Mouse (Mus musculus) limb, embryonic 14.5 days (tissue): ENCODE measurements around the gene Snrnp48. TPM values are rescaled to one million over a fixed set of nuclear protein-coding genes. Genes with fewer than 3 reads are reported as not detected.

Source experiments
- ATAC-seq: fragments of 200-750 bp; cut with Nextera tagmentation; 2 replicates; pipeline ENCODE4 v1.8.0; 2017; ENCODE audit warnings: low read depth, moderate number of reproducible peaks, moderate TSS enrichment; ENCODE audit not compliant: low FRiP score
- DNase-seq: peaks from one replicate; pipeline ENCODE4 v3.0.0-alpha.2; 2015; ENCODE audit warnings: low spot score
- H3K27ac ChIP-seq: fragments of 300-500 bp; sonication (generic); replicated peaks from 2 replicates; pipeline ENCODE4 v1.5.1; 2014; ENCODE audit warnings: low read depth, mild to moderate bottlenecking, low read length, moderate library complexity, mixed read lengths
- H3K27me3 ChIP-seq: fragments of 300-500 bp; sonication (generic); 2 replicates; pipeline ENCODE4 v1.6.1; 2014; ENCODE audit warnings: low read length, mixed read lengths; ENCODE audit not compliant: control insufficient read depth, insufficient read depth
- H3K36me3 ChIP-seq: fragments of 300-500 bp; sonication (generic); 2 replicates; pipeline ENCODE4 v1.6.1; 2014; ENCODE audit warnings: mild to moderate bottlenecking, low read length, moderate library complexity, mixed read lengths; ENCODE audit not compliant: control insufficient read depth, insufficient read depth
- H3K4me1 ChIP-seq: fragments of 300-500 bp; sonication (generic); 2 replicates; pipeline ENCODE4 v1.6.1; 2014; ENCODE audit warnings: antibody characterized with exemption, low read length, mixed read lengths; ENCODE audit not compliant: control insufficient read depth, insufficient read depth
- H3K4me2 ChIP-seq: fragments of 300-500 bp; sonication (generic); replicated peaks from 2 replicates; pipeline ENCODE4 v1.6.1; 2014; ENCODE audit warnings: low read depth, mild to moderate bottlenecking, low read length, moderate library complexity; ENCODE audit not compliant: severe bottlenecking
- H3K4me3 ChIP-seq: fragments of 300-500 bp; sonication (generic); replicated peaks from 2 replicates; pipeline ENCODE4 v1.5.1; 2014; ENCODE audit warnings: low read length
- H3K9ac ChIP-seq: fragments of 300-500 bp; sonication (generic); 2 replicates; pipeline ENCODE4 v1.6.1; 2014; ENCODE audit warnings: mild to moderate bottlenecking, low read depth, low read length, moderate library complexity; ENCODE audit not compliant: severe bottlenecking
- H3K9me3 ChIP-seq: fragments of 300-500 bp; sonication (generic); 2 replicates; pipeline ENCODE4 v1.6.1; 2016; ENCODE audit warnings: low read length; ENCODE audit not compliant: control insufficient read depth
- POLR2A ChIP-seq: fragments of 200-500 bp; IDR thresholded peaks from 2 replicates; pipeline ENCODE4 v1.8.0; 2012; ENCODE audit warnings: inconsistent platforms, mild to moderate bottlenecking, moderate library complexity, borderline replicate concordance; ENCODE audit not compliant: insufficient read depth, insufficient read length; ENCODE audit errors: extremely low read depth
- WGBS: fragments of 180-500 bp; shearing (Covaris S2); extraction: QIAGEN DNeasy Blood & Tissue Kit; methylation state at CpG from one replicate; pipeline ENCODE4 v1.1.7; 2014; 5-methylcytosine and 5-hydroxymethylcytosine counted together
- polyA plus RNA-seq, 2 experiments: library from polyadenylated mRNA; depleted of rRNA in 1 of 2; stranded (reverse) in 1 of 2; unstranded in 1 of 2; fragments of >200 nt; fragmentation: Nextera tagmentation in 1 of 2; extraction: Ambion mirVana in 1 of 2; gene quantifications; 2 replicates each; pipeline versions ENCODE4 v1.2.1 to v1.2.3; 2012 to 2014

Snrnp48 gene
- polyA plus RNA-seq, 2 experiments: 30.1 to 54.2 TPM

- H3K4me2 ChIP-seq: no peak overlapping the region
- H3K4me1 ChIP-seq: no peaks in the 10 kb centered on the region
- H3K27me3 ChIP-seq: no peaks in the 10 kb centered on the region
- no peak overlapping the region for H3K4me3 ChIP-seq
- no peaks in the 10 kb centered on the region for H3K9me3 ChIP-seq
- DNase-seq (peak; percentile 48), ATAC-seq (no peak)
- H3K27ac ChIP-seq: no peak overlapping the region
- no peaks in the 10 kb centered on the region for H3K36me3 ChIP-seq
- no peak for TF ChIP-seq POLR2A
- no peak overlapping the region for H3K9ac ChIP-seq
- 73% methylated on average over 9 of the region's 9 CpGs for WGBS
These were observed 49.0 kb downstream of the Snrnp48 start for GRCm38 (mm10) chr13:38253696-38254095.

DNA sequence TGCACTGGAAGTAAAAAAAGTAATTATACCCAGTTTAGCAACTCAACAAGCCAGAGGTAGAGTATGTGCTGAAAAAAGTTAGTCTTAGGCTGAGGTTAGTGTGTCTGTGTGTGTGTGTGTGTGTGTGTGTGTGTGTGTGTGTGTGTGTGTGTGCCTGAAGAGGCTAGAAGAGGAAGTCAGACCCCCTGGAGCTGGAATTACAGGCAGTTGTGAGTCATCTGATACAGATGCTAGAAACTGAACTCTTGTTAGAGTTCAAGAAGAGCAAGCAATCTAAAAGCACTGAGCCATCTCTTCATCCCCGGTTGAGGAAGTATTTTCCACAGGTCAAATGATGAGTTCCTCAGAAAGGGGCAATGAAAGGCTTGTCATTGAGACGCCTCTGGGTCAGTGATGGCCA, 54.2 kb downstream of the Snrnp48 start:
- no peaks in the 10 kb centered on the region for H3K4me1 ChIP-seq
- H3K27ac ChIP-seq: no peak overlapping the region
- no peak overlapping the region for H3K4me2 ChIP-seq
- H3K9ac ChIP-seq: no peak overlapping the region
- ATAC-seq: no peak
- no peak for TF ChIP-seq POLR2A
- H3K36me3 ChIP-seq: no peaks in the 10 kb centered on the region
- no peaks in the 10 kb centered on the region for H3K9me3 ChIP-seq
- no peak for DNase-seq
- no peaks in the 10 kb centered on the region for H3K27me3 ChIP-seq
- no peak overlapping the region for H3K4me3 ChIP-seq
- WGBS: 53% methylated on average over 2 of the region's 2 CpGs

- Histone ChIP-seq H3K9ac (no peak overlapping the region), H3K4me2 (no peak overlapping the region), H3K36me3 (no peaks in the 10 kb centered on the region), H3K4me3 (no peak overlapping the region), H3K4me1 (no peaks in the 10 kb centered on the region), H3K27me3 (no peaks in the 10 kb centered on the region), H3K27ac (no peak overlapping the region), H3K9me3 (0 out of 2 replicates have a peak, but pooled peaks cover 4% of the 10 kb centered on the region)
- ATAC-seq (no peak), DNase-seq (no peak)
- 90% methylated on average over 8 of the region's 8 CpGs for WGBS
- TF ChIP-seq POLR2A: no peak
These were observed 64.4 kb downstream of the Snrnp48 start for GRCm38 (mm10) chr13:38269055-38269692.

DNA sequence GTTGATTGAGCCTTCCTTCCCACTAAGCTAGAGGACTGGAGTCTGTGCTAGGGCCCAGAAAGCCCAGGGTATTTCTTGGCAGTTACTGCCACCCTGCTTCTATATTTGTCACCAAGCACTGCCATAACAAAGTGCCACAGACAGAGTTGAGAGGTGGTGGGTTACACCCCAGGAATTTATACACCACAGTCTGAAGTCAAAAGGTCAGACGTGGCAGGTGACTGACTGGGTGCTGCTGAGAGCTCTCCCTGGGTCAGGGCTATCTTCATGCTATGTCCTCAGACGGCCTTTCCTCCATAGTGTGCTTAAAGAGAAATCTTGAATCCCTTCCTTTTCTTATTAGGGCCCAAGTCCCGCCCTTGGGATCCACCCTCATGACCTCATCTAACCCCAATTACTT, 67.9 kb downstream of the Snrnp48 start:
- no peak overlapping the region for H3K27ac ChIP-seq
- H3K4me3 ChIP-seq: no peak overlapping the region
- H3K36me3 ChIP-seq: no peaks in the 10 kb centered on the region
- DNase-seq (no peak), ATAC-seq (no peak)
- no peaks in the 10 kb centered on the region for H3K4me1 ChIP-seq
- H3K9ac ChIP-seq: no peak overlapping the region
- H3K4me2 ChIP-seq: no peak overlapping the region
- TF ChIP-seq POLR2A: no peak
- H3K9me3 ChIP-seq: no peaks in the 10 kb centered on the region
- 66% methylated on average over 3 of the region's 3 CpGs for WGBS
- no peaks in the 10 kb centered on the region for H3K27me3 ChIP-seq

Other genes starting within 250 kb of the Snrnp48 start
- 32.6 and 36.2 TPM in 2 replicates for gene Ssr1, start 210.7 kb upstream of the Snrnp48 start, polyA plus RNA-seq (2012; rRNA removed)
- gene Ssr1, start 210.7 kb upstream of the Snrnp48 start, polyA plus RNA-seq (2014; fragmentation: Nextera tagmentation; extraction: Ambion mirVana): 130 and 137 TPM in 2 replicates
- 33.7 and 54.4 TPM in 2 replicates for gene Riok1, start 167.9 kb upstream of the Snrnp48 start, polyA plus RNA-seq (2012; rRNA removed)
- gene Riok1, start 167.9 kb upstream of the Snrnp48 start, polyA plus RNA-seq (2014; fragmentation: Nextera tagmentation; extraction: Ambion mirVana): 45.4 and 52.4 TPM in 2 replicates
- gene Cage1, start 167.9 kb upstream of the Snrnp48 start, polyA plus RNA-seq (2012; rRNA removed): 0.50 and 0.57 TPM in 2 replicates
- gene Cage1, start 167.9 kb upstream of the Snrnp48 start, polyA plus RNA-seq (2014; fragmentation: Nextera tagmentation; extraction: Ambion mirVana): 1.3 TPM in 2 replicates
- gene Dsp, start 53.6 kb upstream of the Snrnp48 start, polyA plus RNA-seq (2012; rRNA removed): 15.6 and 24.9 TPM in 2 replicates
- 39.4 and 50.1 TPM in 2 replicates for gene Dsp, start 53.6 kb upstream of the Snrnp48 start, polyA plus RNA-seq (2014; fragmentation: Nextera tagmentation; extraction: Ambion mirVana)
- gene Bmp6, start 140.2 kb downstream of the Snrnp48 start, polyA plus RNA-seq (2012; rRNA removed): 6.6 and 8.6 TPM in 2 replicates
- gene Bmp6, start 140.2 kb downstream of the Snrnp48 start, polyA plus RNA-seq (2014; fragmentation: Nextera tagmentation; extraction: Ambion mirVana): 1.8 and 1.9 TPM in 2 replicates